Mouse (Mus musculus) G1E (cell line): Measurements from ENCODE around the gene Tacc2. TPM values are rescaled to one million over a fixed set of nuclear protein-coding genes. Genes with fewer than 3 reads are reported as not detected.
"Not testable (repeated sequence)": the region's sequence is repeated elsewhere in the genome, so short reads cannot be mapped to it uniquely, and the experiment has no call there.

ENCODE experiments used
- ATAC-seq: 2 replicates; pipeline ENCODE4 v1.8.0; 2016; ENCODE audit warnings: mild to moderate bottlenecking; ENCODE audit not compliant: insufficient number of reproducible peaks, poor library complexity, low FRiP score, severe bottlenecking; ENCODE audit errors: extremely low read depth
- DNase-seq: peaks from one replicate; pipeline ENCODE4 v3.0.0; 2012; ENCODE audit warnings: low spot score
- H3K27me3 ChIP-seq: 2 replicates; pipeline ENCODE4 v1.6.1; 2012; ENCODE audit warnings: mild to moderate bottlenecking, low read length, inconsistent platforms; ENCODE audit not compliant: insufficient read depth
- H3K36me3 ChIP-seq: replicated peaks from 2 replicates; pipeline ENCODE3; 2012; ENCODE audit warnings: mild to moderate bottlenecking, inconsistent platforms
- H3K4me1 ChIP-seq: 2 replicates; pipeline ENCODE4 v1.6.1; 2012; ENCODE audit warnings: low read depth, low read length, inconsistent platforms, mixed read lengths; ENCODE audit not compliant: insufficient read depth
- H3K4me3 ChIP-seq: 2 replicates; pipeline ENCODE4 v1.5.1; 2012; ENCODE audit warnings: low read depth, mild to moderate bottlenecking, inconsistent platforms, low read length, moderate library complexity, mixed read lengths
- H3K9me3 ChIP-seq: replicated peaks from 2 replicates; pipeline ENCODE4 v1.6.1; 2012; ENCODE audit warnings: inconsistent platforms
- CTCF ChIP-seq: IDR thresholded peaks from 2 replicates; pipeline ENCODE4 v1.5.1; 2012; ENCODE audit warnings: low read depth, low read length, inconsistent platforms, mixed read lengths
- GATA1 ChIP-seq: IDR thresholded peaks from 2 replicates; pipeline ENCODE4 v1.6.1; 2012; ENCODE audit warnings: borderline replicate concordance, low read length, inconsistent platforms, mixed read lengths
- GATA2 ChIP-seq: IDR thresholded peaks from 2 replicates; pipeline ENCODE4 v1.6.1; 2012; ENCODE audit warnings: low read depth, low read length, inconsistent platforms, borderline replicate concordance
- POLR2AphosphoS5 ChIP-seq: IDR thresholded peaks from 2 replicates; pipeline ENCODE4 v1.6.1; 2012; ENCODE audit warnings: low read depth, low read length, inconsistent platforms; ENCODE audit not compliant: insufficient replicate concordance
- TAL1 ChIP-seq: conservative IDR thresholded peaks from 2 replicates; pipeline ENCODE4 v1.6.1; 2012; ENCODE audit warnings: low read depth, low read length, inconsistent platforms, mixed read lengths
- polyA plus RNA-seq: library from polyadenylated mRNA; stranded (reverse); fragments of >175 nt; gene quantifications from 2 replicates; pipeline ENCODE4 v1.2.3, GENCODE M21; 2012
- total RNA-seq, 2 experiments: library from RNA; stranded (forward) in 1 of 2; stranded (reverse) in 1 of 2; fragments of 200-1000 nt in 1 of 2; fragments of >200 nt in 1 of 2; fragmentation: Nextera tagmentation in 1 of 2; gene quantifications; 2 replicates each; pipeline ENCODE4 v1.2.3; 2014 to 2017

The Tacc2 gene
- total and polyA plus RNA-seq, 3 experiments = 0.38 TPM; not detected in 2

- no peak overlapping the region for H3K4me3 ChIP-seq
- H3K27me3 ChIP-seq = no peaks in the 10 kb centered on the region
- H3K36me3 ChIP-seq = no peaks in the 10 kb centered on the region
- TF ChIP-seq POLR2AphosphoS5 (no peak), TAL1 (no peak), CTCF (no peak), GATA1 (no peak), GATA2 (no peak)
- no peak for ATAC-seq
- H3K9me3 ChIP-seq = peaks cover 72% of the 10 kb centered on the region
- no peaks in the 10 kb centered on the region for H3K4me1 ChIP-seq
- DNase-seq = no peak
Observed at GRCm38 (mm10) chr7:130662869-130663268, 85.6 kb downstream of the Tacc2 start.

GRCm38 (mm10) chr7:130664037-130664436 is 86.8 kb downstream of the Tacc2 start:
- no peaks in the 10 kb centered on the region for H3K36me3 ChIP-seq
- H3K9me3 ChIP-seq = peaks cover 67% of the 10 kb centered on the region
- DNase-seq (no peak), ATAC-seq (no peak)
- TF ChIP-seq TAL1 (no peak), POLR2AphosphoS5 (no peak), GATA1 (no peak), GATA2 (no peak), CTCF (no peak)
- no peaks in the 10 kb centered on the region for H3K4me1 ChIP-seq
- no peaks in the 10 kb centered on the region for H3K27me3 ChIP-seq
- H3K4me3 ChIP-seq = no peak overlapping the region

DNA sequence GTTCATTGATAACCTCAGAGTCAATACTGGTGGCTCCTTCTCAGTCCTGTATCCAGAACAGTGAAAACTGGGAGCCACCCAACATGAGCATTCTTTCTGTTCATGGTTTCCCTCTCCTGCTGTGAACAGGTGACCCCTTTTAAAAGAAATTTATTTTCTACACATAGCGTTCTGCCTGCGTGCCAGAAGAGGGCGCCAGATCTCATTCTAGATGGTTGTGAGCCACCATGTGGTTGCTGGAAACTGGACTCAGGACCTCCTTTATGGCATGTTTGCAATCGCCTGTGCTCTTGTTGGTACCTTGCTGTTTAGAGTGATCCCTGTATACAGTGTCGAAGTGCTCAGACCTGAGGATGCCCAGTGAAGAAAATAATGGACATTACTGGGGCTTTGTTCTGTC is 87.4 kb downstream of the Tacc2 start:
- TF ChIP-seq GATA2 (no peak), CTCF (no peak), POLR2AphosphoS5 (no peak), GATA1 (no peak), TAL1 (no peak)
- DNase-seq = no peak
- peaks cover 69% of the 10 kb centered on the region for H3K9me3 ChIP-seq

DNA sequence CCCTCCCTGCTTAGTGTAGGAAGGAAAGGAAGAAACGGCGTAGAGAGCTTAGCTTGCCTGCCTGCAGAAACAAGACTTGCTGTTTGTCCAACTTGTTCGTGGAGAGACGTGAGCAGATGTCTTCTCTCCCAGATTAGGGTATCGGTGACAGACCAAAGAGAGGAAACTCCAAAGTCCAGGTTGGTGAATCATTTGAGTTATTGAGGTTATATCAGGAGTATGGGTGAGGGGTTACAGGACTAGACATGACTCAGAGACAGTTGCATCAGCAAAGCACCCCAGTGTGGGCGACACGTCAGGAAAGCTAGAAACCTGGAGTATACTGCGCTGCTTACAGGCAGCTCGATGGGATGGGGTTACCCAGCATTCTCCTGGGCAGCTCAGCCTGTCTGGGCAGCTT is 88.1 kb downstream of the Tacc2 start:
- Histone ChIP-seq H3K27me3 (no peaks in the 10 kb centered on the region), H3K4me1 (no peaks in the 10 kb centered on the region), H3K4me3 (no peak overlapping the region), H3K9me3 (peaks cover 69% of the 10 kb centered on the region), H3K36me3 (no peaks in the 10 kb centered on the region)
- no peak for ATAC-seq
- no peak for DNase-seq
- no peak for TF ChIP-seq CTCF
- no peak for TF ChIP-seq GATA1
- TF ChIP-seq TAL1 = no peak
- TF ChIP-seq GATA2 = no peak
- TF ChIP-seq POLR2AphosphoS5 = no peak

More for the DNA sequence above, 87.4 kb downstream of the Tacc2 start:
- Histone ChIP-seq H3K27me3 (no peaks in the 10 kb centered on the region), H3K4me1 (no peaks in the 10 kb centered on the region), H3K4me3 (no peak overlapping the region), H3K36me3 (no peaks in the 10 kb centered on the region)
- ATAC-seq = no peak

DNA sequence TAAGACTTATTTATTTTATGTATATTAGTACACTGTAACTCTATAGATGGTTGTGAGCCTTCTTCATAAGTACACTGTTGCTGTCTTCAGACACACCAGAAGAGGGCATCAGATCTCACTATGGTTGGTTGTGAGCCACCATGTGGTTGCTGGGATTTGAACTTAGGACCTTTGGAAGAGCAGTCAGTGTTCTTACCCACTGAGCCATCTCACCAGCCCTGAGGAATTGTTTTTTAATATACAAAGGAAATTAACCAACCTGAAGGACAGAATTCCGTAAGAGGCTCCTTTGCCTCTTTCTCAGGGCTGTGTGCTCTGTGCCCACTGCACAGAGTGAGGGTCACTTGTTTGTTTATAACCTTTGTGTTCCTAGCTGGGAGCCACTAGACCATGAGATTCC is 90.8 kb downstream of the Tacc2 start:
- ATAC-seq, H3K27me3 ChIP-seq: not testable (repeated sequence)
- H3K9me3 ChIP-seq = peaks cover 76% of the 10 kb centered on the region

DNA sequence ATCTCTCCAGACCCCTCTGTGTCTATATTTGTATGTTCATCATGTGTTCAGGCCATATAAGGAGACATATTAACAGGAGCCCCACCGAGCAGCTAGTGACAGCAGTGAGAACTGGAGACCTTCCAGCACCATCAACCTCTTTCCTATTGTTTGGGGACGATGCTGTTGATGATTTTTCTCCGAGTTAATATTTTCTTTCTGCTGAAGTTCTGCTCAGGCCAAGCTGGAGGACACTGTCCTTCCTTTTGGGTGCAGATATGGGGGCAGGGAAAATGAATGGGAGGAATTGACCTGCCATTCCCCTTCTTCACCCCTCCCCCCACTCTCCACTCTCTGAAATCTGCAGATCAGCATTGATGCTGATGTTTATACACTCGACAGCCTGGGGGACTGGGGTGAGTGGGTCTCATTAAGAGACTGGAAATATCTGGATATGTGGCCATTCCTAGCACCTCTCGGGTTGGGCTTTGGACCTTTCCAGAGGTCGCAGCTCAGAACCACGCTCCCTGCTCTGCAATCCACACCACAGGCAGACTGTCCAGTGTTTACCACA is 91.6 kb downstream of the Tacc2 start:
- no peaks in the 10 kb centered on the region for H3K36me3 ChIP-seq
- no peak overlapping the region for H3K4me3 ChIP-seq
- H3K4me1 ChIP-seq = no peaks in the 10 kb centered on the region
- ATAC-seq (no peak), DNase-seq (no peak)
- H3K27me3 ChIP-seq = no peaks in the 10 kb centered on the region
- H3K9me3 ChIP-seq = peaks cover 76% of the 10 kb centered on the region
- TF ChIP-seq CTCF (no peak), POLR2AphosphoS5 (no peak), TAL1 (no peak), GATA2 (no peak), GATA1 (no peak)

More for the DNA sequence above, 90.8 kb downstream of the Tacc2 start:
- DNase-seq, H3K4me1 ChIP-seq, H3K36me3 ChIP-seq, H3K4me3 ChIP-seq: not testable (repeated sequence)

DNA sequence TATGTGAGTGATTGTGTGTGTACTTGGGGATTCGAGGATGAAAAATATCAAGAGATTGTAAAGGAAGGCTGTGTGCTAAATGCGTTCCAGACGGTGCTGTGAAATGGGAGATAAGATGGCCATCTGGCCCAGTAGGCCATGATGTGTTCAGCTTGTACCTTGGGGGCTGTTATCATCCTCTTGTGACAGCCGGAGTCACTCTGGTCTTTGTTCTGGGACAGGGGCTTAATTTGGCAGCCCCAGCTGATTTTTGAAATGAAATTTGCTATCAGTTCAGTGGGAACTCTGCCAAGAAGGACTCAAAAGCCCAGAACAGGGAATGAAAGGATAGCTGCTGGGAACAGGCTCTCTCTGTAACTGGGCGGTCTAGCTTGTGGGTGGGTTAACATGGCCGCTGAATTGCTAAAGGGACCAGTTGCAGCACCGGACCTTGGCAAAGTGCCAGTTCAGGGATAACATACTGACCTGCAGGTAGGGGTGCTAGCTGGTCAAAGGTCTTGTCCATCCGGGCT is 92.2 kb downstream of the Tacc2 start:
- H3K36me3 ChIP-seq = no peaks in the 10 kb centered on the region
- ATAC-seq (no peak), DNase-seq (no peak)
- H3K27me3 ChIP-seq = no peaks in the 10 kb centered on the region
- H3K4me3 ChIP-seq = no peak overlapping the region
- TF ChIP-seq GATA2 (no peak), POLR2AphosphoS5 (no peak), TAL1 (no peak), CTCF (no peak), GATA1 (no peak)
- no peaks in the 10 kb centered on the region for H3K4me1 ChIP-seq
- H3K9me3 ChIP-seq = peaks cover 74% of the 10 kb centered on the region
